Mouse (Mus musculus) lung, adult 2 months (tissue): ENCODE data around the gene Fnbp1l.

Experiments used
- CTCF ChIP-seq: fragments of 200-500 bp; IDR thresholded peaks from 2 replicates; pipeline ENCODE4 v1.5.1; 2011; ENCODE audit warnings: mild to moderate bottlenecking, low read length, control low read depth; ENCODE audit not compliant: insufficient read depth
- POLR2A ChIP-seq: fragments of 200-500 bp; IDR thresholded peaks from 2 replicates; pipeline ENCODE4 v1.6.1; 2011; ENCODE audit warnings: low read depth, mild to moderate bottlenecking, control low read depth, low read length, borderline replicate concordance; ENCODE audit errors: extremely low read depth

- TF ChIP-seq POLR2A, result no peak
- TF ChIP-seq CTCF, result no peak
Observed at GRCm38 (mm10) chr3:122628956-122629355, 9.4 kb upstream of the Fnbp1l start.
